Mouse (Mus musculus) ZHBTc4 (cell line): Measurements from ENCODE around the gene AI182371.

Experiments
- DNase-seq: peaks from one replicate; pipeline ENCODE4 v3.0.0-alpha.2; 2011; ENCODE audit warnings: low read depth, low spot score

The AI182371 gene

GRCm38 (mm10) chr2:35070275-35070674 is 31.1 kb downstream of the AI182371 start:
- no peak for DNase-seq

- no peak for DNase-seq
These were observed 32.2 kb downstream of the AI182371 start for GRCm38 (mm10) chr2:35069124-35069523.

GRCm38 (mm10) chr2:35067117-35067516 is 34.2 kb downstream of the AI182371 start:
- no peak for DNase-seq

GRCm38 (mm10) chr2:35066525-35067082 is 34.7 kb downstream of the AI182371 start:
- peak; percentile 47 for DNase-seq

- no peak for DNase-seq
These were observed 37.9 kb downstream of the AI182371 start for GRCm38 (mm10) chr2:35063333-35064030.

GRCm38 (mm10) chr2:35061338-35061737 is 40.0 kb downstream of the AI182371 start, which contains the start of gene Hc:
Gene Hc (minus strand): TSS chr2:35061438.
- DNase-seq = no peak

GRCm38 (mm10) chr2:35060897-35061296 is 40.4 kb downstream of the AI182371 start:
- no peak for DNase-seq

- DNase-seq = no peak
These were observed 41.1 kb downstream of the AI182371 start for GRCm38 (mm10) chr2:35060256-35060655.

GRCm38 (mm10) chr2:35058325-35058724 is 43.0 kb downstream of the AI182371 start:
- no peak for DNase-seq

GRCm38 (mm10) chr2:35057243-35057642 is 44.1 kb downstream of the AI182371 start:
- DNase-seq = no peak

GRCm38 (mm10) chr2:35048851-35049250 is 52.5 kb downstream of the AI182371 start:
- peak; percentile 55 for DNase-seq

GRCm38 (mm10) chr2:35044956-35045355 is 56.4 kb downstream of the AI182371 start:
- DNase-seq = peak; percentile 66

- DNase-seq = no peak
These were observed 62.6 kb downstream of the AI182371 start for GRCm38 (mm10) chr2:35038580-35039375.
